Mouse (Mus musculus) myocyte (in vitro differentiated cells): ENCODE data around the gene Ninj2. TPM values are rescaled to one million over a fixed set of nuclear protein-coding genes. Genes with fewer than 3 reads are reported as not detected.

ENCODE experiments used
- H3K27me3 ChIP-seq: one replicate; pipeline ENCODE4 v1.6.1; 2011; ENCODE audit not compliant: control insufficient read depth, insufficient read depth, insufficient read length
- H3K36me3 ChIP-seq: one replicate; pipeline ENCODE4 v1.6.1; 2011; ENCODE audit not compliant: control insufficient read depth, insufficient read depth
- H3K4me2 ChIP-seq: one replicate; pipeline ENCODE4 v1.6.1; 2011; ENCODE audit warnings: low read depth, control low read depth
- H3K4me3 ChIP-seq: one replicate; pipeline ENCODE4 v1.5.1; 2011; ENCODE audit warnings: mild to moderate bottlenecking, control low read depth, moderate library complexity
- H3K79me2 ChIP-seq: one replicate; pipeline ENCODE4 v1.6.1; 2011; ENCODE audit not compliant: control insufficient read depth, insufficient read depth
- H3ac ChIP-seq: one replicate; pipeline ENCODE4 v1.6.1; 2011; ENCODE audit not compliant: control insufficient read depth, insufficient read length
- CEBPB ChIP-seq: IDR thresholded peaks from 2 replicates; pipeline ENCODE4 v1.6.1; 2011; ENCODE audit warnings: mild to moderate bottlenecking, moderate library complexity; ENCODE audit not compliant: poor library complexity, insufficient read depth, severe bottlenecking
- E2F4 ChIP-seq: IDR thresholded peaks from one replicate; pipeline ENCODE4 v1.6.1; 2011; ENCODE audit warnings: mild to moderate bottlenecking, control low read depth, moderate library complexity; ENCODE audit not compliant: insufficient read depth
- MAX ChIP-seq: IDR thresholded peaks from one replicate; pipeline ENCODE4 v1.6.1; 2011; ENCODE audit warnings: low read depth, mild to moderate bottlenecking, control low read depth
- MYOD1 ChIP-seq, 3 experiments: IDR thresholded peaks; one replicate each; pipeline ENCODE4 v1.6.1; 2011; ENCODE audit warnings: control low read depth in 2 of 3, low read depth in 2 of 3, mild to moderate bottlenecking in 2 of 3, moderate library complexity in 1 of 3; ENCODE audit not compliant: insufficient read length in 2 of 3, control insufficient read depth in 1 of 3
- POLR2A ChIP-seq: IDR thresholded peaks from one replicate; pipeline ENCODE4 v1.6.1; 2011; ENCODE audit warnings: low read depth, mild to moderate bottlenecking, control low read depth, moderate library complexity; ENCODE audit not compliant: insufficient read length
- POLR2AphosphoS2 ChIP-seq: IDR thresholded peaks from one replicate; pipeline ENCODE4 v1.6.1; 2011; ENCODE audit warnings: low read depth, control low read depth; ENCODE audit not compliant: insufficient read length
- REST ChIP-seq: IDR thresholded peaks from one replicate; pipeline ENCODE4 v1.6.1; 2011; ENCODE audit warnings: mild to moderate bottlenecking, control low read depth, moderate library complexity; ENCODE audit not compliant: insufficient read depth, insufficient read length
- SRF ChIP-seq: IDR thresholded peaks from one replicate; pipeline ENCODE4 v1.6.1; 2011; ENCODE audit warnings: low read depth; ENCODE audit not compliant: control insufficient read depth, insufficient read length
- TCF12 ChIP-seq: IDR thresholded peaks from one replicate; pipeline ENCODE4 v1.6.1; 2011; ENCODE audit warnings: mild to moderate bottlenecking, control low read depth; ENCODE audit not compliant: poor library complexity, insufficient read depth, severe bottlenecking
- TCF3 ChIP-seq: IDR thresholded peaks from one replicate; pipeline ENCODE4 v1.6.1; 2011; ENCODE audit warnings: low read depth, control low read depth; ENCODE audit not compliant: insufficient read length
- USF1 ChIP-seq: IDR thresholded peaks from one replicate; pipeline ENCODE4 v1.6.1; 2011; ENCODE audit warnings: low read depth, mild to moderate bottlenecking, control low read depth, moderate library complexity
- polyA plus RNA-seq: library from polyadenylated mRNA; unstranded; fragments of >200 nt; fragmentation: generic; extraction: Trizol; gene quantifications from one replicate; pipeline ENCODE4 v1.2.1, GENCODE M21; 2012; ENCODE audit warnings: missing spikeins

Gene Ninj2
- polyA plus RNA-seq, 1 experiment: 0.05 TPM

GRCm38 (mm10) chr6:120055666-120056540 is 37.2 kb upstream of the Ninj2 start:
- Histone ChIP-seq H3K36me3 (no peaks in the 10 kb centered on the region), H3K79me2 (no peaks in the 10 kb centered on the region), H3ac (no peak overlapping the region), H3K27me3 (no peaks in the 10 kb centered on the region), H3K4me3 (no peak overlapping the region), H3K4me2 (no peak overlapping the region)
- no peak for TF ChIP-seq POLR2AphosphoS2

DNA sequence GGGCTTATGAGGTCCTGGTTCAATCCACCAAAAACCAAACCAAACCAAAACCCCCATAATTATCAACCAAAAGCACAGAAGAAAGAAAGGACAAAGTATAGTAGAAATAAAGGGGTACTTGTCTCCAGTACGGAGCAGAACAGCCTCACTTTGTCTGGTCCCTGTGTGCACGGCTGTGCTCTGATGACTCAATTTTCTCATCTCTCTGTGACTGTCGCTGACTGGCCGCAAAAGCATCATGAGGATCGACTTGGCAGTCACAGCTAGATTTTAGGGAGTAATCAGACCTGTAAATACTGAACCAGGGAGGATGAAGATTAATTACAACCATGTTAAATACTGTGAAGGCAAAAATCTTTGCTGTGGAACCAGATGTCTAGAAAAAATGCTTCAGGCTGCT is 30.2 kb upstream of the Ninj2 start:
- Histone ChIP-seq H3ac (no peak overlapping the region), H3K4me2 (no peak overlapping the region), H3K36me3 (no peaks in the 10 kb centered on the region), H3K4me3 (no peak overlapping the region), H3K27me3 (no peaks in the 10 kb centered on the region), H3K79me2 (no peaks in the 10 kb centered on the region)
- no peak for TF ChIP-seq TCF3
- TF ChIP-seq TCF12: no peak
- no peak for TF ChIP-seq CEBPB
- TF ChIP-seq MAX: no peak
- no peak for TF ChIP-seq POLR2A
- TF ChIP-seq USF1: no peak
- no peak for TF ChIP-seq REST

DNA sequence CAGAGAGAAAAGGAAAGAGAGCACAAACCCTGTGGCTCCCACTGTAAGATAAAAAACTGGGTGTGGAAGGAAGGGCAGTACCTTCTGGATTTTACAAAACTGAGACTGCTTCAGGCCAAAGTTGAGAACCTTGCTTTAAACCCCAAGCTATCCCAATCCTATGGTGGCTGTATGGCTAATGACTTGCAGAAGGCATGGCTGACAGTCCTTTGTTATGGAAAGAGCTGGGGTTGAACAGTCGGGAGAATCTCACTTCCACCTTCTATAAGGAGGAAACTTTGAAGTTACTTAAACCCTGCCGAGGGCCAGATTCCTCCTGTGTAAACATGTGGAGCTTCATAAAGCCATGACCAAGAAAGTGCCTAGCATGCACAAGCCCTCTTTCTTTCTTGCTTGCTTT is 28.5 kb upstream of the Ninj2 start:
- Histone ChIP-seq H3K4me3 (no peak overlapping the region), H3K79me2 (no peaks in the 10 kb centered on the region), H3K4me2 (no peak overlapping the region), H3ac (no peak overlapping the region), H3K27me3 (no peaks in the 10 kb centered on the region), H3K36me3 (no peaks in the 10 kb centered on the region)
- no peak for TF ChIP-seq SRF
- TF ChIP-seq CEBPB: no peak
- no peak for TF ChIP-seq E2F4
- TF ChIP-seq POLR2A: no peak
- TF ChIP-seq TCF12: no peak

GRCm38 (mm10) chr6:120065552-120066177 is 27.5 kb upstream of the Ninj2 start:
- TF ChIP-seq SRF (no peak), POLR2A (no peak), CEBPB (no peak), POLR2AphosphoS2 (no peak), REST (no peak), MYOD1 (IDR thresholded peaks at IDR 0.05; ENCODE audit: control insufficient read depth in 1 of 3, insufficient read length in 2 of 3, low read depth in 2 of 3) (no peak), TCF3 (no peak), TCF12 (no peak)
- Histone ChIP-seq H3K79me2 (no peaks in the 10 kb centered on the region), H3K4me2 (no peak overlapping the region), H3ac (no peak overlapping the region), H3K4me3 (no peak overlapping the region), H3K27me3 (no peaks in the 10 kb centered on the region), H3K36me3 (no peaks in the 10 kb centered on the region)

DNA sequence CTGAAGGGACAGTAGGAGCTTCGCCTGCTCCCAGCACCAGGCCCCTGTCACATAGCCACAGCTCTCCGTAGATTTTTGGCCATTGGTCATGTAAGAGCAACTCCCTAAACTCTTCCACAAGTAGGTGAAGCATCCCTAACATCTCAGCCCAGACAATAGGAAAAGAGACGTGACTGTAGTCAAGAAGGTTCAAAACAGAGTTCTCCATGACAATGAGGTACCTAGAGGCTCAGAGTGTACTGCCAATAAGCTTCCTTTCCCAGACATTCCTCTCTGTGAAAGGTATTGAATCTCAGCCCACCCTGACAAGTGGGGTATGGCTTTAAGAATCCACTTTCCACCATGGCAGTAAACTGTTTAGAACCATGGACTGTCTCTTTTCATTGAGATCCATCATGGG is 23.6 kb upstream of the Ninj2 start:
- no peaks in the 10 kb centered on the region for H3K27me3 ChIP-seq
- no peak for TF ChIP-seq E2F4
- TF ChIP-seq MAX: no peak
- no peak for TF ChIP-seq TCF12
- no peak for TF ChIP-seq TCF3
- no peak for TF ChIP-seq REST
- no peak for TF ChIP-seq CEBPB
- no peak for TF ChIP-seq POLR2A
- no peak overlapping the region for H3K4me2 ChIP-seq
- H3K4me3 ChIP-seq: no peak overlapping the region
- H3ac ChIP-seq: no peak overlapping the region
- no peaks in the 10 kb centered on the region for H3K79me2 ChIP-seq
- no peaks in the 10 kb centered on the region for H3K36me3 ChIP-seq

DNA sequence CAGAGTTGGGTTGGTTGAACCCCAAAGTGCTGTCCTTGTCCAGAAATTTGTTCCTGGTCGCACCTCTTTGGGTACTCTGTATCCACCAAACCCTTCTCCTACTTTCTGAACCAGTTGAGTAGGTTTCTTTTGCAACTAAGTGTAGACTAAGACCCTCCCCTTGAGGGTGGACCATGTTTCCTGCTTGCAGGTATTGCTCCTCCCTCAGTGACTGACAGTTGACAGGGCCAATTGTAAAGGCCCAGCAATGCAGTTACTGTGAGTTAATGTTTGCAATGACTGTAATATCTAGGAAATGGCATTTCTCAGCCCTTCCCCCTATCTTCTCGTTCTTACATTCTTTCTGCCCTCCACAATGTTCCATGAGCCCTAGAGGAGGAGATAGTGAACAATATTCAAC is 20.5 kb upstream of the Ninj2 start:
- H3ac ChIP-seq: no peak overlapping the region
- no peak overlapping the region for H3K4me3 ChIP-seq
- H3K79me2 ChIP-seq: no peaks in the 10 kb centered on the region
- TF ChIP-seq E2F4: no peak
- TF ChIP-seq MYOD1 (IDR thresholded peaks at IDR 0.05; ENCODE audit: control insufficient read depth in 1 of 3, insufficient read length in 2 of 3, low read depth in 2 of 3): no peak
- TF ChIP-seq MAX: no peak
- TF ChIP-seq TCF12: no peak
- TF ChIP-seq SRF: no peak
- no peak for TF ChIP-seq TCF3
- TF ChIP-seq CEBPB: no peak
- no peak for TF ChIP-seq POLR2A
- no peak for TF ChIP-seq USF1
- no peaks in the 10 kb centered on the region for H3K27me3 ChIP-seq
- H3K4me2 ChIP-seq: no peak overlapping the region
- no peaks in the 10 kb centered on the region for H3K36me3 ChIP-seq
